Mouse (Mus musculus): Measurements from ENCODE around the gene Nol4l.

DNA sequence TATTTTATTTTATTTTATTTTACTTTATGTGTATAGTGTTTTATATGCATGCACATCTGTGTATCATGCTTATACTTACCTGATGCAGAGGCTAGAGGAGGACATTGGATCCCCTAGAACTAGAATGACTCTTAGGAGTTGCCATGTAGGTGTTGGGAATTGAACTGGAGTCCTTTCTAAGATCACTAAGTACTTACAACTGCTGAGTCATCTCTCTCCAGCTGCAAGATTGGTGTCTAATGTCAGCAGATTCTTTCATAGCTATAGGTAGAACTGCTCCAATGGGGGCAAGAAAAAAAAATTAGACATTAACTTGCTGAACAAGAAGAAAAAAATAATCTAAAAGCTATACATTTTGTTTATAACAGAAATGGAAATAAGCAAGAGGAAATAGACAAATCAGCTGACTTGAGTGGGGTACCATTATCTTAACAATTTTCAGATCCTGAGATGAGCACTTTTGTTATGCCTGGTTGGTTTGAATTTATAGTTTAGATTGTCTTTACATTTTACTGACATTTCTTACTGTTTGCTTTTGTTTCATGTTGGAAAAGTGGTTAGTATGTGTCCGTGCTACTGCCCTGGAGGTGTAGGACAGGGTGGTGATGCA is 168.6 kb downstream of the Nol4l start:
- TF ChIP-seq FLI1 (IDR thresholded peaks at IDR 0.05; ENCODE audit: low read length) (no peak), GATA1 (IDR thresholded peaks at IDR 0.05; ENCODE audit: borderline replicate concordance, low read length) (no peak)

Data from megakaryocyte, embryonic 14.5 days (primary cell).